ENCODE assay signal across 8 mouse cellular contexts in the genomic region with DNA sequence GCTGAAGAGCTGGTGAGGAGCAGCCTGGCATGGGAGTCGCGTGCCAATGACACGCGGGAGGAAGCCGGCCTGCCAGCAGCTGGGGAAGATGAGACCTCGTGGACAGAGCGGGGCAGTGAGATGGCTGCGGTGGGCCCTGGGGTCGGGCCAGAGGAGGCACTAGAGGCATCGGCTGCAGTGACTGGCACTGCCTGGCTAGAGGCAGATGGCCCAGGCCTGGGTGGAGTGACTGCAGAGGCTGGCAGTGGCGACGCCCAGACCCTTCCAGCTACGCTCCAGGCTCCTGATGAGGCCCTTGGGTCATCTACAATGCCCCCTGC. TPM values are rescaled to one million over a fixed set of nuclear protein-coding genes. Genes with fewer than 3 reads are reported as not detected.
A peak's percentile ranks its signal among the peaks of the same experiment; 100 is the strongest.
DNase-seq lines count a peak whose midpoint lies in the region; ATAC-seq and TF ChIP-seq lines count a peak whose summit lies in the region.

No protein-coding gene starts in this region.

- H3K9me3 ChIP-seq in forebrain, embryonic 14.5 days (replicated peaks; ENCODE audit: control insufficient read depth, low read length) = no peaks in the 10 kb centered on the region
- H3K9me3 ChIP-seq in liver, embryonic 14.5 days (ENCODE audit: control insufficient read depth, low read length) = no peaks in the 10 kb centered on the region

- 0 out of 2 replicates have a peak, but pooled peaks have one; percentile 0 for ATAC-seq in forebrain, embryonic 14.5 days
- peak; percentile 12; the same call in 1 of the 2 replicates for ATAC-seq in liver, embryonic 14.5 days (ENCODE audit: insufficient read depth)
- no peak for ATAC-seq in monocyte, adult 5-6 weeks (replicated peaks; ENCODE audit: insufficient number of reproducible peaks, low FRiP score, low TSS enrichment, poor library complexity, severe bottlenecking)

- H3K4me1 ChIP-seq in heart, adult 2 months (ENCODE audit: control insufficient read depth, insufficient read depth, low read length) = peaks cover 3% of the 10 kb centered on the region; the same call in 1 of the 2 replicates
- peaks cover 36% of the 10 kb centered on the region for H3K4me1 ChIP-seq in forebrain, embryonic 14.5 days (ENCODE audit: control insufficient read depth, insufficient read depth, low read length)
- no peaks in the 10 kb centered on the region; a peak in 1 of 4 replicates for H3K4me1 ChIP-seq in liver, embryonic 14.5 days (replicated peaks; ENCODE audit: control insufficient read depth in 2 of 2, insufficient read depth in 2 of 2, low read length in 1 of 2)

- TF ChIP-seq POLR2A in heart, adult 2 months (IDR thresholded peaks at IDR 0.05; ENCODE audit: insufficient read depth, low read depth, low read length) = no peak

- H3K79me2 ChIP-seq in heart, adult 2 months (replicated peaks; ENCODE audit: control insufficient read depth, insufficient read depth, low read length) = no peaks in the 10 kb centered on the region
- H3K79me2 ChIP-seq in C2C12 (ENCODE audit: control insufficient read depth, insufficient read depth) = no peaks in the 10 kb centered on the region

- no peaks in the 10 kb centered on the region for H3K79me3 ChIP-seq in C2C12 (ENCODE audit: low read depth)

- no peak overlapping the region for H3K9ac ChIP-seq in heart, adult 2 months (ENCODE audit: low read depth, low read length)
- peak overlapping the region; percentile 79 for H3K9ac ChIP-seq in forebrain, embryonic 14.5 days (ENCODE audit: low read length)
- no peak overlapping the region for H3K9ac ChIP-seq in liver, embryonic 14.5 days (replicated peaks)

- peak in 1 of 2 experiments; percentile 23 for DNase-seq in heart, adult 2 months
- DNase-seq in heart, postnatal 36 days = no peak
- DNase-seq in forebrain, embryonic 14.5 days (ENCODE audit: low spot score) = no peak
- no peak for DNase-seq in liver, embryonic 14.5 days (ENCODE audit: low read depth in 3 of 3, low spot score in 3 of 3)
- no peak for DNase-seq in thymus, postnatal 0 days (ENCODE audit: low spot score)
- no peak for DNase-seq in adrenal gland, postnatal 4 days (ENCODE audit: low spot score in 2 of 2)

- H3K27ac ChIP-seq in heart, adult 2 months = no peak overlapping the region
- peak overlapping the region; percentile 82; the same call in 1 of the 2 replicates for H3K27ac ChIP-seq in forebrain, embryonic 14.5 days (ENCODE audit: low read depth, low read length)
- no peak overlapping the region for H3K27ac ChIP-seq in liver, embryonic 14.5 days

- H3K4me2 ChIP-seq in forebrain, embryonic 14.5 days (ENCODE audit: low read length) = peak overlapping the region; percentile 99
- H3K4me2 ChIP-seq in liver, embryonic 14.5 days (ENCODE audit: low read depth) = peak overlapping the region; percentile 70

- WGBS in heart, adult 2 months = 34% methylated on average over 13 of the region's 13 CpGs
- 40% methylated on average over 13 of the region's 13 CpGs for WGBS in forebrain, embryonic 14.5 days
- 40% methylated on average over 13 of the region's 13 CpGs for WGBS in liver, embryonic 14.5 days (ENCODE audit: insufficient replicate concordance)

- peaks cover 4% of the 10 kb centered on the region for H3K27me3 ChIP-seq in heart, adult 2 months (ENCODE audit: control insufficient read depth, insufficient read depth, low read length)
- peaks cover 5% of the 10 kb centered on the region for H3K27me3 ChIP-seq in C2C12 (ENCODE audit: control insufficient read depth, insufficient read depth, insufficient read length)
- no peaks in the 10 kb centered on the region for H3K27me3 ChIP-seq in forebrain, embryonic 14.5 days (replicated peaks; ENCODE audit: control insufficient read depth, insufficient read depth, low read length)
- H3K27me3 ChIP-seq in liver, embryonic 14.5 days (ENCODE audit: control insufficient read depth, insufficient read depth, low read length) = peaks cover 23% of the 10 kb centered on the region

- intact Hi-C loops in heart, adult 2 months (cut with DNase I) = no loop called here
- intact Hi-C loops in heart, postnatal 36 days (cut with DNase I) = no loop called here

- peak overlapping the region; percentile 6 for H3ac ChIP-seq in C2C12 (ENCODE audit: control insufficient read depth, insufficient read length, low read depth)

- TF ChIP-seq CTCF in heart, adult 2 months (IDR thresholded peaks at IDR 0.05) = no peak
- no peak for TF ChIP-seq CTCF in C2C12 (IDR thresholded peaks at IDR 0.05; ENCODE audit: control insufficient read depth, insufficient read depth, insufficient read length)
- TF ChIP-seq CTCF in liver, embryonic 14.5 days (IDR thresholded peaks at IDR 0.05; ENCODE audit: low read depth) = no peak

- peak overlapping the region; percentile 59; the same call in 1 of the 2 replicates for H3K4me3 ChIP-seq in heart, adult 2 months
- H3K4me3 ChIP-seq in C2C12 (ENCODE audit: insufficient read depth, poor library complexity, severe bottlenecking) = no peak overlapping the region
- H3K4me3 ChIP-seq in forebrain, embryonic 14.5 days (ENCODE audit: low read depth, low read length) = peak overlapping the region; percentile 76
- no peak overlapping the region for H3K4me3 ChIP-seq in liver, embryonic 14.5 days (ENCODE audit: insufficient read depth in 1 of 2, low read depth in 2 of 2, low read length in 2 of 2)

- H3K36me3 ChIP-seq in heart, adult 2 months (ENCODE audit: control insufficient read depth, insufficient read depth, low read length) = no peaks in the 10 kb centered on the region
- H3K36me3 ChIP-seq in C2C12 (ENCODE audit: control insufficient read depth, insufficient read depth) = peaks cover 2% of the 10 kb centered on the region
- H3K36me3 ChIP-seq in forebrain, embryonic 14.5 days (ENCODE audit: control insufficient read depth, insufficient read depth, low read length) = peaks cover 18% of the 10 kb centered on the region
- no peaks in the 10 kb centered on the region for H3K36me3 ChIP-seq in liver, embryonic 14.5 days (replicated peaks; ENCODE audit: control insufficient read depth, insufficient read depth, low read depth)

- no peak for TF ChIP-seq EP300 in heart, adult 2 months (IDR thresholded peaks at IDR 0.05; ENCODE audit: insufficient read depth, low read depth, low read length)
- TF ChIP-seq EP300 in liver, embryonic 14.5 days (IDR thresholded peaks at IDR 0.05; ENCODE audit: low read depth) = no peak

TF ChIP-seq in C2C12, 6 proteins besides CTCF, POLR2A, EP300 and RAD21:
- TF ChIP-seq MYOD1 (IDR thresholded peaks at IDR 0.05; ENCODE audit: control insufficient read depth, insufficient read length, low read depth) (no peak), MYOG (IDR thresholded peaks at IDR 0.05; ENCODE audit: control insufficient read depth, extremely low read depth, insufficient read length) (no peak), USF1 (IDR thresholded peaks at IDR 0.05; ENCODE audit: low read depth) (no peak), CEBPB (IDR thresholded peaks at IDR 0.05; ENCODE audit: low read depth) (no peak), MAX (IDR thresholded peaks at IDR 0.05) (no peak), FOSL1 (IDR thresholded peaks at IDR 0.05; ENCODE audit: insufficient read depth, low read length, poor library complexity, severe bottlenecking) (no peak)
TF ChIP-seq in C2C12: peak in this region for 0.

RNA-seq across cellular contexts. Expression of a gene that starts 2.7 kb away (rescaled TPM):
- total RNA-seq in heart, adult 2 months (2021) = under 1 TPM; 0.21 to 0.23 TPM
- 0.15 and 0.29 TPM in 2 replicates for polyA plus RNA-seq in heart, adult 2 months (2012; rRNA removed)
- under 1 TPM; 0.14 to 0.25 TPM for total RNA-seq in heart, postnatal 36 days (2021)
- 0.12 TPM for polyA plus RNA-seq in C2C12 (2012; fragmentation: generic; extraction: Trizol)
- polyA plus RNA-seq in forebrain, embryonic 14.5 days (2014; fragmentation: Nextera tagmentation; extraction: Ambion mirVana) = 49.3 and 64.2 TPM in 2 replicates
- 0.13 and 0.26 TPM in 2 replicates for polyA plus RNA-seq in liver, embryonic 14.5 days (2012; rRNA removed)
- polyA plus RNA-seq in liver, embryonic 14.5 days (2014; fragmentation: Nextera tagmentation; extraction: Ambion mirVana) = 0.11 and 0.13 TPM in 2 replicates
- total RNA-seq in monocyte, adult 5-6 weeks (2017) = 1.2 to 1.5 TPM in 2 of 3 replicates, not detected in the other
- polyA plus RNA-seq in thymus, postnatal 0 days (2015; fragmentation: Nextera tagmentation; extraction: Ambion mirVana) = 0.12 and 0.26 TPM in 2 replicates
- 10 to 100 TPM; 38.5 to 41.4 TPM for total RNA-seq in adrenal gland, postnatal 4 days (2021)

RNA-seq across cellular contexts. Expression of a gene that starts 58.7 kb away (rescaled TPM):
- 1 to 10 TPM; 2.2 to 2.3 TPM for total RNA-seq in heart, adult 2 months (2021)
- polyA plus RNA-seq in heart, adult 2 months (2012; rRNA removed) = 4.5 and 4.7 TPM in 2 replicates
- total RNA-seq in heart, postnatal 36 days (2021) = 1 to 10 TPM; 2.6 to 3.2 TPM
- polyA plus RNA-seq in C2C12 (2012; fragmentation: generic; extraction: Trizol) = 26.0 TPM
- 35.4 and 37.0 TPM in 2 replicates for polyA plus RNA-seq in forebrain, embryonic 14.5 days (2014; fragmentation: Nextera tagmentation; extraction: Ambion mirVana)
- 7.7 and 8.0 TPM in 2 replicates for polyA plus RNA-seq in liver, embryonic 14.5 days (2012; rRNA removed)
- 6.3 and 7.5 TPM in 2 replicates for polyA plus RNA-seq in liver, embryonic 14.5 days (2014; fragmentation: Nextera tagmentation; extraction: Ambion mirVana)
- total RNA-seq in monocyte, adult 5-6 weeks (2017) = 1.7 to 7.1 TPM (median 6.1 TPM) in 3 replicates
- polyA plus RNA-seq in thymus, postnatal 0 days (2015; fragmentation: Nextera tagmentation; extraction: Ambion mirVana) = 20.5 and 20.9 TPM in 2 replicates
- 10 to 100 TPM; 11.1 to 12.5 TPM for total RNA-seq in adrenal gland, postnatal 4 days (2021)

Comparison
In these comparisons a context has a peak if more than half of its experiments do, and no peak if none do; other contexts are left out.
1. H3K4me3 ChIP-seq: peak in heart, adult 2 months (single experiment) and forebrain, embryonic 14.5 days (single experiment); none in C2C12 (single experiment) and liver, embryonic 14.5 days (0 of 2).
2. RNA of a gene that starts 2.7 kb away (polyA plus RNA-seq): 49.3 to 64.2 TPM in forebrain, embryonic 14.5 days; 0.15 to 0.29 TPM in heart, adult 2 months, 0.11 to 0.26 TPM in liver, embryonic 14.5 days, 0.12 to 0.26 TPM in thymus, postnatal 0 days and 0.12 TPM in C2C12 (single experiment); every median in the first group is over 10 times any median in the second.